Mouse (Mus musculus) liver, embryonic 15.5 days (tissue): ENCODE data around the gene Cbarp. TPM values are rescaled to one million over a fixed set of nuclear protein-coding genes. Genes with fewer than 3 reads are reported as not detected.

Experiments used
- ATAC-seq: fragments of 200-750 bp; cut with Nextera tagmentation; 2 replicates; pipeline ENCODE4 v1.8.0; 2017; ENCODE audit warnings: moderate number of reproducible peaks, mild to moderate bottlenecking, moderate library complexity; ENCODE audit not compliant: insufficient read depth
- H3K27ac ChIP-seq: fragments of 300-500 bp; sonication (generic); replicated peaks from 2 replicates; pipeline ENCODE4 v1.5.1; 2015; ENCODE audit warnings: mild to moderate bottlenecking, inconsistent platforms
- H3K27me3 ChIP-seq: fragments of 300-500 bp; sonication (generic); 2 replicates; pipeline ENCODE4 v1.6.1; 2015; ENCODE audit warnings: mild to moderate bottlenecking, inconsistent platforms
- H3K36me3 ChIP-seq: fragments of 300-500 bp; sonication (generic); replicated peaks from 2 replicates; pipeline ENCODE4 v1.6.1; 2015; ENCODE audit warnings: moderate library complexity, mild to moderate bottlenecking, inconsistent platforms
- H3K4me1 ChIP-seq: fragments of 300-500 bp; sonication (generic); replicated peaks from 2 replicates; pipeline ENCODE4 v1.6.1; 2015; ENCODE audit warnings: inconsistent platforms
- H3K4me2 ChIP-seq: fragments of 300-500 bp; sonication (generic); 2 replicates; pipeline ENCODE4 v1.6.1; 2015; ENCODE audit warnings: moderate library complexity, mild to moderate bottlenecking, inconsistent platforms
- H3K4me3 ChIP-seq: fragments of 300-500 bp; sonication (generic); replicated peaks from 2 replicates; pipeline ENCODE4 v1.5.1; 2015; ENCODE audit warnings: mild to moderate bottlenecking, inconsistent platforms
- H3K9ac ChIP-seq: fragments of 300-500 bp; sonication (generic); 2 replicates; pipeline ENCODE4 v1.6.1; 2015; ENCODE audit warnings: moderate library complexity, mild to moderate bottlenecking, inconsistent platforms
- H3K9me3 ChIP-seq: fragments of 300-500 bp; sonication (generic); replicated peaks from 2 replicates; pipeline ENCODE4 v1.6.1; 2016; ENCODE audit warnings: inconsistent platforms
- WGBS: fragments of 180-500 bp; shearing (Covaris S2); methylation state at CpG from one replicate; pipeline ENCODE4 v1.1.7; 2015; ENCODE audit warnings: mixed read lengths; ENCODE audit not compliant: insufficient replicate concordance; 5-methylcytosine and 5-hydroxymethylcytosine counted together
- polyA plus RNA-seq: library from polyadenylated mRNA; unstranded; fragments of >200 nt; fragmentation: Nextera tagmentation; extraction: Ambion mirVana; gene quantifications from 2 replicates; pipeline ENCODE4 v1.2.1, GENCODE M21; 2015

Cbarp gene
- polyA plus RNA-seq, 1 experiment from 2014 or later: 0.51 TPM

DNA sequence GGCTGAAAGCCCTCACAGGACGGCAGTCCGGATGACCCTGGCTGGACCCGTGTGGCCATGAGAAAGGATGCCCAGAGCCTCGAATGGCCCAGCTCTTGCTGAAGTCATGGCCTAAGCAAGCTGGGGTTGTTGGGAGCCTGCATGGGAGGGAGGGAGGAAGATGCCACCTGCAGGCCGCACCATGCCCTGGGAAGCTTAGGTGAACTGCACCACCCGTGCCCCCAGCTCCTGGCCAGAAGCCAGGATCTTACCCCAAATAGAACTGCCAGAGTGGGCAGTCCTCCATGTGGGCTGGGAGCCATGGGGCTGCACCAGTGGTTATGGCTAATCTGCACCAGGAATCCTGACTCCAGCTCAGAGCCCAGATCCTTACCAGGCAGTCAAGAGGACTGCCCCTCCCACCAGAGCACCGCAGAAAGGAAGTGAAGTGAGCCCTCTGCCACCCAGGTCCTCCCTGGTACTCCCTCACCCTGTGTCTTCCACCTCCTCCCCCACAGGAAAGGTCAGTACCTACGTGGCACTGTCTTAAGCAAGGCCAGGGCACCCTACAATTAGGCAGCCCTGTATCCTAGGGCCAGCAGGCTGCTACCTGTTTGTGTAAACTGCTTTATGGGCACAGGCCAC is 7.3 kb downstream of the Cbarp start:
- Histone ChIP-seq H3K9me3 (no peaks in the 10 kb centered on the region), H3K4me1 (peaks cover 74% of the 10 kb centered on the region), H3K4me2 (no peak overlapping the region), H3K27me3 (peaks cover 39% of the 10 kb centered on the region), H3K27ac (no peak overlapping the region), H3K36me3 (peaks cover 44% of the 10 kb centered on the region), H3K9ac (no peak overlapping the region), H3K4me3 (no peak overlapping the region)
- no peak for ATAC-seq
- 63% methylated on average over 8 of the region's 8 CpGs for WGBS

DNA sequence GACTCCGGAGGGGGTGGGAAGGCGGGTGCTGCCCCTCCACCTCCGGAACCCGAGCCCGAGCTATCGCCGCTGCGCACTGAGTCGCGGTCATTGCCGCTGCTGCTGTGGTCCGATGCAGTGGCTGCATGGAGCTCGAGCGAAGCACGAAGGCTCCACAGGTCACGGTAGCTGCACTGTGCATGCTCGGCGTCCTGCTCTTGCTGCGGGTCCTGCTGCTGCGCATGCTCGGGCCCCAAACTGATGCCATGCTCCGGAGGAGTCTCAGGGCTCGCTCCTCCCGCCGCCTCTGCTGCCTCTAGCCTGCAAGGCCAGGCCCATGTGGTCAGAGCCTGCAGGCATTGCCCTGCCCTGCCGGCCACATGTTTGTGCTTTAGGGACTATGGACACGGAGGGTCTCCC is 8.7 kb downstream of the Cbarp start:
- WGBS: 72% methylated on average over 27 of the region's 27 CpGs
- no peak for ATAC-seq

DNA sequence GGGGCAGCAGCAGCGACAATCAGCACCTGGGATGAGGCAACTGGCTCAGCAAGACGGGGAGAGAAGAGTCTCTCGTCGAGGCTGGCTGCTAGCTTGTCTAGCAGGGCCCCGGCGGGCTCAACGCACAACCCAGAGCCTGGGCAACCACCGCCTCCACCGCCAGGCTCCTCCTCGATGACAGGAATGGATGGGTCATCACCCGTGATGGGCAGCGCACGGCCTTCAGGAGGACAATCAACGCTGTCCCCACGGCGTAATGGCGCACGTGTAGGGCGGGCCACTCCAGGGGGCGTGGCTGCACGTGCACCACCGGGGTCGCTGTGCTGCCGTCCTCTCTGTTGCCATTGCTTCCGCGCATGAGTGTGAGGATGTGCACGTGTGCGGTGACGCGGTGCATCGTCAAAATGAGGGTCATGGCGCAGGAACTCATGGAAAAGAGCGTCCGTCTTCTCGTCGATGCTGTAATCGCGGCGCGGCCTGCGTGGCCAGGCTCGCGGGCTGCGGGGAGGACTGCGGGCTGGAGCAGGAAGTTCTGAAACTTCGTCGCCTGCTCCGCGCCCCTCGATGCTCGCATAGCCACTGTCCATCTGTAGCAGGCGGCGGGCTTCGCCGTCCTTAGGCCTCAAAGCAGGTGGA is 9.2 kb downstream of the Cbarp start:
- 42% methylated on average over 55 of the region's 55 CpGs for WGBS
- no peak overlapping the region for H3K9ac ChIP-seq
- peaks cover 20% of the 10 kb centered on the region for H3K27me3 ChIP-seq
- H3K4me3 ChIP-seq: no peak overlapping the region
- peaks cover 74% of the 10 kb centered on the region for H3K4me1 ChIP-seq
- H3K9me3 ChIP-seq: no peaks in the 10 kb centered on the region
- H3K36me3 ChIP-seq: peaks cover 63% of the 10 kb centered on the region
- H3K27ac ChIP-seq: no peak overlapping the region
- no peak for ATAC-seq
- H3K4me2 ChIP-seq: peak overlapping the region; percentile 3; the same call in 1 of the 2 replicates

More for the DNA sequence above, 8.7 kb downstream of the Cbarp start:
- no peak overlapping the region for H3K4me3 ChIP-seq
- H3K9me3 ChIP-seq: no peaks in the 10 kb centered on the region
- H3K9ac ChIP-seq: no peak overlapping the region
- peaks cover 74% of the 10 kb centered on the region for H3K4me1 ChIP-seq
- H3K27me3 ChIP-seq: peaks cover 25% of the 10 kb centered on the region
- H3K4me2 ChIP-seq: peak overlapping the region; percentile 3; the same call in 1 of the 2 replicates
- H3K27ac ChIP-seq: no peak overlapping the region
- peaks cover 58% of the 10 kb centered on the region for H3K36me3 ChIP-seq

DNA sequence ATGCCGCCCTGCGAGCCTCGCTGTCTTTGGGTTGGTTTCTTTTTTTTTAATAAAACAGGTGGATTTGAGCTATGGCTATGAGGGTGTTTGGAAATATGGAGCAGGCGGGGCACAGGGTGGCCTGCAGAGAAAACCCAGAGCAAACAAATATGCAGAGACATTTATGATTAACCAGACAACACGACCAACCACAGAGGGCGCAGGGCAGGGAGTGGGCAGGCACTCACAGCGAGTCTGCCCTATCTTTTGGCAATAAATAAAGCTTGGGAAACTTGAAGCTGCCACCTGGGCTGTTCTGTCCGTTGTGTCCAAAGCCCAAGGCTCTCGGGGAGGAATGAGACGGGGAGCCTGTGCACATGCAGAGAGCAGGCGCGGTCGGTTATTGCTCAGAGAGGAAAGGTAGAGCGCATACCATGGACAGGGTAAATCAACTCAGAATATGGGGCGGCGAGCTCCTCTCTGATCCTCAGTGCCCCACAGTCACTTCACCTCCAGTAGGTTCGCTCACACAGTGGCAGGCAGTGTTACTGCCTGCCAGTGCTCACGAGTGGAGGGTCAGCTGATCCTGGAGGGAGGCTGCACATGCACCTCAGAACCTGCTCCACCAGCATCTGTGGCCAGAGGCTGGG is 10.1 kb downstream of the Cbarp start:
- Histone ChIP-seq H3K27ac (0 out of 2 replicates have a peak overlapping the region, but pooled peaks have one; percentile 2), H3K4me1 (peaks cover 74% of the 10 kb centered on the region), H3K36me3 (peaks cover 73% of the 10 kb centered on the region), H3K9me3 (no peaks in the 10 kb centered on the region), H3K4me2 (no peak overlapping the region), H3K9ac (no peak overlapping the region), H3K27me3 (peaks cover 11% of the 10 kb centered on the region), H3K4me3 (no peak overlapping the region)
- WGBS: 81% methylated on average over 18 of the region's 18 CpGs
- ATAC-seq: peak; percentile 20; the same call in 1 of the 2 replicates

DNA sequence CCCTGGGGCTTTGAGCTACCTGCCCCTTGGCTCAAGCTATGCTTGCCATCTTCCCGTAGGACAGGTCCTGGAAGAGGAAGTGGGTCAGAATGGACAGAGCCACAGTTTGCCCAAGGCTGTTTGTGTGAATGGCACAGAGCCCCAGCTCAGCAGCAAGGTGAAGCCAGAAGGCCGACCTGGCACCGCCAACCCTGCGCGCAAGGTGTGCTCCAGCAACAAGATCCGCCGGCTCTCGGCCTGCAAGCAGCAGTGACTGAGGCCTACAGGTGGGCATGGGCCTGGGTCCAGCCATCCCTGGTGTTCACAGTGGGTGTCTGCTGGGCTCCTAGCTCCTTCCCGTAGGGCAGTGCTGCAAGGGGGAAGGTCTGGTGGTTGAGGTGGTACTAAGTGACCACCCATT is 10.8 kb downstream of the Cbarp start:
- Histone ChIP-seq H3K27ac (no peak overlapping the region), H3K4me2 (no peak overlapping the region), H3K9ac (no peak overlapping the region), H3K4me1 (peaks cover 80% of the 10 kb centered on the region), H3K27me3 (peaks cover 4% of the 10 kb centered on the region; the same call in 1 of the 2 replicates), H3K36me3 (peaks cover 79% of the 10 kb centered on the region), H3K9me3 (no peaks in the 10 kb centered on the region), H3K4me3 (no peak overlapping the region)
- no peak for ATAC-seq
- WGBS: 94% methylated on average over 9 of the region's 9 CpGs

DNA sequence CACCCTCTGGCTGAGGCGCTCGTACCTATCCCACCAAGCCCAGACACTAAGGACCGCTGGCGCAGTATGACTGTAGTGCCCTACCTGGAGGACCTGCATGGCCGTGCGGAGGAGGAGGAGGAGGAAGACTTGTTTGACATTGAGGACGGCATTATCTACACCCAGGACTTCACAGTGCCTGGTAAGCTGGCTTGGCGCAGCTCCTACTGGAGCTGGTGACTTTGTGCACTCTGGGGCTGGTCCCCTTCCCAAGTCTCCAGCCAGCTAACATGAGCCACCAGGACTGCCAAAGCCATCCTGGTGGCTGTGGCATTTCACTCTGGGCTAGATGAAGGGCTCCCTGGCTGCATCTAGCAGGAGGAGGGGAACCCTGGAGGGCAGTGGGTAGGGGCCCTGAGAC is 12.7 kb downstream of the Cbarp start:
- Histone ChIP-seq H3K27ac (peak overlapping the region; percentile 67; the same call in 1 of the 2 replicates), H3K9me3 (no peaks in the 10 kb centered on the region), H3K4me2 (no peak overlapping the region), H3K27me3 (no peaks in the 10 kb centered on the region), H3K4me3 (no peak overlapping the region), H3K36me3 (peaks cover 98% of the 10 kb centered on the region), H3K9ac (no peak overlapping the region), H3K4me1 (peaks cover 94% of the 10 kb centered on the region)
- WGBS: 93% methylated on average over 8 of the region's 8 CpGs
- no peak for ATAC-seq

DNA sequence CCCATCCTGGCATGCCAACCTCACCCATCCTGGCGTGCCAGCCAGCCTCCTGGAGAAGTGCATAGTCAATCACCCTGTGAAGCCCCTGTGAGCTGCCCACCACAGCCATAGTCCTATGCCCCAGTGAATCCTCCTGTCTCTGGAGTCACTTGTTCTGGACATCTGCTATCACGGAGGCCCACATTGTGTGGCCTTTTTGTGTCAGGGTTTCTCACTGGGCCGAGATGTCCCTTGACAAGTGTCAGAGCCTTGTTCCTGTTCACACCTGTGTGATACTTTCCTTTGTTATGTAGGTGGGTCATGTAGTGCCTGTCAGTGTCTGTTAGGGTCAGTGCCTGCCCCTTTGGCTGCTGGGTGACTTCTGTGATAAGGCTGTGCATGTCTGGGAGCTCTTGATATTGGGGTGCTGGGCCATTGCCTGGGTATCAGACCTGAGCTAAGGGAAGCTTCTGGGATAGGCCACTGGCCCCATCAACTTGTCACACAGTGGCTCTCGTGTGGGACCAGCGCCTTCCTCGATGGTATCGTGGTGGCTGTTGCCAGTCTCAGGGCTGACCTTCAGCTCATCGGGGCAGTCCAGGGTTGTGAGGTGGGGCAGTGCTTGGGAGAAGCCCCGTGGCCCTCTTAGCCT is 16.6 kb downstream of the Cbarp start:
- ATAC-seq: peak; percentile 89
- Histone ChIP-seq H3K27me3 (no peaks in the 10 kb centered on the region), H3K9me3 (no peaks in the 10 kb centered on the region), H3K27ac (peak overlapping the region; percentile 89), H3K4me2 (peak overlapping the region; percentile 68), H3K9ac (peak overlapping the region; percentile 52), H3K4me1 (peaks cover 97% of the 10 kb centered on the region), H3K36me3 (peaks cover 99% of the 10 kb centered on the region), H3K4me3 (peak overlapping the region; percentile 33)
- 43% methylated on average over 9 of the region's 9 CpGs for WGBS

DNA sequence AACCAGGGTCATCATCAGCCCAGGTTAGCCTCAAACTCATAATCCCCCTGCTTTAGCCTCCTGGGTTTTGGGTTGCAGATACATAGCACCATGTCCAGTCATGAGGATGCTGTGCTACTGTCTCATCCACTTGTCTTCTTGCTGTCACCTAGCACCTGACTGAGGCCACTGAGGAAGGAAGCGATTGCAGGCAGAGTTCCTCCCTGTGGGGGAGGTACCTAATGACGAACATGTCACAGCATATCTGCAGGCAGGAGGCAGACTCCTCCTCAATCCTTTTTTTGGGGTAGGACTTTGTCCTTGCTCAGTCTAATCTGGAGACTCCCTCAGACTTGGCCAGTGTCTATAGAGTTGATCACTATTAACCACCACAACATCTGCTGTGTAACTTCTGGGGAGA is 19.0 kb downstream of the Cbarp start:
- no peak overlapping the region for H3K4me3 ChIP-seq
- H3K27me3 ChIP-seq: no peaks in the 10 kb centered on the region
- peaks cover 94% of the 10 kb centered on the region for H3K36me3 ChIP-seq
- H3K9me3 ChIP-seq: no peaks in the 10 kb centered on the region
- peaks cover 97% of the 10 kb centered on the region for H3K4me1 ChIP-seq
- 34% methylated on average over 2 of the region's 2 CpGs for WGBS
- H3K9ac ChIP-seq: no peak overlapping the region
- ATAC-seq: no peak
- peak overlapping the region; percentile 56 for H3K27ac ChIP-seq
- no peak overlapping the region for H3K4me2 ChIP-seq

DNA sequence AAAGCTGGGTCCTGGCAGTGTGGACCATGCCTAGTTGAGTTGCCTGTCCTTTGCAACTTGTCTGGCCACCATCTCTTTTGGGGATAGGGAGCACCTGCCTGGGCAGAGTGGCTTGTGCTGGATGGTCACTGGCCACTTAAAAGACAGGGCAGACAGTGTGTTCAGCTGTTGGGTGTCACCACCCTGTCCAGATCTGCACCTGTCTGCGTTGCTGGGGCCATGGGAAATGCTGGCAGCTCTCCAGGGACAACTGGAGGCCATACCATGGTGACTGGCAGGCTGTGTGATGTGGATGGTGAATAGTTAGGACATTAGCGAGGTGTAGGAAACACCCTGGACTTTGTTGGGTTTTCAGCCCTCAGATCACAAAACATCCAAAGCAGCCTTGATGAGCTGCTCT is 20.5 kb downstream of the Cbarp start:
- no peak for ATAC-seq
- Histone ChIP-seq H3K27ac (peak overlapping the region; percentile 42), H3K9me3 (no peaks in the 10 kb centered on the region), H3K4me1 (peaks cover 82% of the 10 kb centered on the region), H3K4me2 (peak overlapping the region; percentile 82), H3K36me3 (peaks cover 79% of the 10 kb centered on the region), H3K27me3 (no peaks in the 10 kb centered on the region), H3K4me3 (no peak overlapping the region; the same call in 1 of the 2 replicates), H3K9ac (no peak overlapping the region; the same call in 1 of the 2 replicates)
- 67% methylated on average over 2 of the region's 2 CpGs for WGBS

DNA sequence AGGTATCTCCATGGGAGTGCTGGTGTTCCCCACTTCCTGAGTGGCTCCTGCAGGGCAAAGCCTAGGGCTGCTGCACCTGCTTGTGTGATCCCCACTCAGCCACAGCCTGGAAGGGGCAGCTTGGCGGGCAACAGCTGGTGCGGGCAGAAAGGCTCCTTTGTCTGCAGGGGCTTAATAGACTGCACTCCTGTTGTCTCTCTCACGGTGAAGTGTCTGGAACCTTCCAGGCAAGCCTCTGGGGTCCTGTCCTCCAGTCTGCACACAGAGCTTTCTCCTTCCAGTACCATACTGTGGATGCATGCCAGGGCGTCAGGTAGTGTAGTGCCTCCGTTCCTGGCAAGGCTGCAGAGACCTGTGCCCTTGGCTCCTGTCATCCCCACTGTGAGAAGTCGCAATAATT is 22.1 kb downstream of the Cbarp start:
- H3K36me3 ChIP-seq: peaks cover 63% of the 10 kb centered on the region
- H3K4me2 ChIP-seq: peak overlapping the region; percentile 82
- peaks cover 82% of the 10 kb centered on the region for H3K4me1 ChIP-seq
- no peaks in the 10 kb centered on the region for H3K9me3 ChIP-seq
- peak overlapping the region; percentile 94 for H3K4me3 ChIP-seq
- ATAC-seq: no peak
- WGBS: 77% methylated on average over 6 of the region's 6 CpGs
- H3K27me3 ChIP-seq: no peaks in the 10 kb centered on the region
- peak overlapping the region; percentile 97 for H3K9ac ChIP-seq
- H3K27ac ChIP-seq: peak overlapping the region; percentile 95

DNA sequence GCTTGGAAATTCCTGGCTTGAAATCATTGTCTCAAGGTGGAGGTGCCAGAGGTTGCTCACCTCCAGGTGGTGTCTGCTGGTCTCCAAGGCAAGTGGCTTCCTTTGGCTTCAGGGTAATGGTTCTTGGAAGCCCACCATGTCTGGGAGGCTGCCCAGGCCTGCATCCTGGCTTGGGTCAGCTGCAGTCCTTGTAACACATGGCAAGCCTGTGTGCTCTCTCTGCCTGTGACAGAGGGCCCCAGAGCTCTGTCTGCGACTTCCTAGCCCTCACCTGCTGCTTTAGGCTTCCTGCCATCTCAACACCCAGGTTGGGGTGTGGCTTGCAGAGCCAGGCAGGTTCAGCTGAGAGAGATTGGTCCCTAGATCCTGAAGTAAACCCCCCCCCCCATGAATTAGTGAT is 22.9 kb downstream of the Cbarp start:
- H3K36me3 ChIP-seq: peaks cover 55% of the 10 kb centered on the region
- H3K27ac ChIP-seq: peak overlapping the region; percentile 95
- H3K4me2 ChIP-seq: peak overlapping the region; percentile 82
- H3K27me3 ChIP-seq: no peaks in the 10 kb centered on the region
- ATAC-seq: no peak
- 30% methylated on average over 1 of the region's 1 CpGs for WGBS
- H3K9ac ChIP-seq: peak overlapping the region; percentile 97
- peaks cover 81% of the 10 kb centered on the region for H3K4me1 ChIP-seq
- peak overlapping the region; percentile 94 for H3K4me3 ChIP-seq
- no peaks in the 10 kb centered on the region for H3K9me3 ChIP-seq
